Mouse (Mus musculus): ENCODE data around the gene Ttll1. TPM values are rescaled to one million over a fixed set of nuclear protein-coding genes. Genes with fewer than 3 reads are reported as not detected.

Ttll1 gene
- polyA plus RNA-seq, 1 experiment from 2014 or later, result 63.5 TPM

DNA sequence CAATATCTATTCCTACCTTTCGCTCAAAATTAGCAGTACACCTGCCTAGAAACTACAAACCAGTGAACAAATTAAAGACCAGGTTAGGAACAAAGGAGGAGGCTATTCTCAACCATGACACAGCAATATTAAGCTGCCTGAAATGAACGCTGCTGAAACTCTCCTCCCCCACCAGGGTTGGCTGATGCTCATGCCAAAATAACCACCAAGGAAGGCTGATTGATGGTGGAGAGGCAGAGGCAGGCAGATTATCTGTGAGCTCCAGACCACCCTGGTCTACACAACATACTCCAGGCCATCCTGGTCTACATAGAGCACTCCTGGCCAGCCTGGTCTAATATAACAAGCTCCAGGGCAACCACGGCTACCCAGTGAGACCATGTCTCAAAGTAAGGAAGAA is 15.5 kb downstream of the Ttll1 start:
- Histone ChIP-seq H3K36me3 (ENCODE audit: control insufficient read depth, insufficient read depth, low read length) (peaks cover 99% of the 10 kb centered on the region), H3K4me3 (replicated peaks; ENCODE audit: low read depth, low read length) (no peak overlapping the region), H3K27me3 (ENCODE audit: control insufficient read depth, insufficient read depth, low read length) (no peaks in the 10 kb centered on the region), H3K9me3 (ENCODE audit: control insufficient read depth, low read length) (no peaks in the 10 kb centered on the region), H3K27ac (replicated peaks; ENCODE audit: low read depth, low read length) (no peak overlapping the region), H3K9ac (replicated peaks; ENCODE audit: low read length) (no peak overlapping the region), H3K4me1 (ENCODE audit: control insufficient read depth, insufficient read depth, low read length) (no peaks in the 10 kb centered on the region), H3K4me2 (ENCODE audit: low read length) (no peak overlapping the region)
- 86% methylated on average over 3 of the region's 3 CpGs for WGBS
- no peak for DNase-seq
- no peak for ATAC-seq (ENCODE audit: low FRiP score, low TSS enrichment)

DNA sequence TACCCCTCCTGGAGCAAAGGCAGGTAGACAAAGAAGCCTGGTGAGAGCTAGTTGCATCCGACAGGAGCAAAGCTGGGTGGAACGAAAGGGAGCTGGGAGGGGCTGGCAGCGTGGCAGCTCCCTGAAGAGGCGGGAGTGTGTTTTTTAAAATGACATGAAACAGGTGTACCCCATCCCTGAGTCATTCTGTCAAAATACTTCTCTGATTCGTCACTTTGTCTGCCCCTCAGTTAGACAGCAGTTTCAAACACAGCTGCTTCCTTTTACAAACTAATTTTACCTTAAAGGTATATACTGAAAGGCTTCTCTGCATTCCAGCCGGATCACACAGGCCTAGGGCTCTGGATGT is 16.1 kb downstream of the Ttll1 start:
- Histone ChIP-seq H3K27me3 (ENCODE audit: control insufficient read depth, insufficient read depth, low read length) (no peaks in the 10 kb centered on the region), H3K4me1 (ENCODE audit: control insufficient read depth, insufficient read depth, low read length) (no peaks in the 10 kb centered on the region), H3K27ac (replicated peaks; ENCODE audit: low read depth, low read length) (no peak overlapping the region), H3K9me3 (ENCODE audit: control insufficient read depth, low read length) (no peaks in the 10 kb centered on the region), H3K4me2 (ENCODE audit: low read length) (no peak overlapping the region), H3K36me3 (ENCODE audit: control insufficient read depth, insufficient read depth, low read length) (peaks cover 99% of the 10 kb centered on the region), H3K4me3 (replicated peaks; ENCODE audit: low read depth, low read length) (no peak overlapping the region), H3K9ac (replicated peaks; ENCODE audit: low read length) (no peak overlapping the region)
- WGBS, result 84% methylated on average over 6 of the region's 6 CpGs
- ATAC-seq (ENCODE audit: low FRiP score, low TSS enrichment), result no peak
- no peak for DNase-seq

DNA sequence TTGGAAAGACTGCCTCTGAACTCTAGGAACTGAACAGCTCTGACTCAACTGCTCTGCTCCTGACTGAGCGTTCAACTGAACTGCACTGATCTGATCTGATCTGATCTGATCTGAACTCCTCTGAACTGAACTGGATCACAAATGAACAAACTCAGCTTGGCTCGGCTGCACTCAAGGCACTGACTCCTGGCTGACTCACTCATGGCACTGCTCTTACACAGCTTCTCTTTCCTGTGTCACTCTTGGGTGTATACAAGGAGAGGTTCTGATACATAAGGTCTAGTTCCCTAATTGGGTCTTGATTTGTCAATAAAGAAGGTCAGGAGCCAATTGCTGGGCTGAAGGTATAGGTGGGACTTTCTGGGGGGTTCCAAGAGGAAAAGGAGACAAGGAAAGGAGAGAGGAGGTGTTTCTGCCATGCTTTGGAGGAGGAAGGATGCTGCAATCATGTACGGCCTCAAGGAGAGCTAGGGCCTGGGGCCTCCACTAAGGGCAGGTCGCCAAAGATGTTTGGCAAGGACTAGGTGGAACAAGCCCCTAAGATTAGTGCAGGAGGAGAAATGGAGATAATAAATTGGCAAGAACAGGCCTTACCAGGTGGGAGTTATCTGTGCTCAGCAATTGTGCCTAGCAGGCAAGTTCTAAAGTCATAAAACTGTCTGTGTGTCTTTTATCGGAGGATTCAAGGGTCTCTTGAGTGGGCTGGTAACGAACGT is 16.7 kb downstream of the Ttll1 start:
- H3K4me1 ChIP-seq (ENCODE audit: control insufficient read depth, insufficient read depth, low read length), result no peaks in the 10 kb centered on the region
- no peaks in the 10 kb centered on the region for H3K9me3 ChIP-seq (ENCODE audit: control insufficient read depth, low read length)
- H3K9ac ChIP-seq (replicated peaks; ENCODE audit: low read length), result no peak overlapping the region
- DNase-seq, result no peak
- ATAC-seq (ENCODE audit: low FRiP score, low TSS enrichment), result no peak
- H3K27me3 ChIP-seq (ENCODE audit: control insufficient read depth, insufficient read depth, low read length), result no peaks in the 10 kb centered on the region
- WGBS, result 93% methylated on average over 7 of the region's 7 CpGs
- no peak overlapping the region for H3K4me3 ChIP-seq (replicated peaks; ENCODE audit: low read depth, low read length)
- H3K27ac ChIP-seq (replicated peaks; ENCODE audit: low read depth, low read length), result no peak overlapping the region
- no peak overlapping the region for H3K4me2 ChIP-seq (ENCODE audit: low read length)
- peaks cover 99% of the 10 kb centered on the region for H3K36me3 ChIP-seq (ENCODE audit: control insufficient read depth, insufficient read depth, low read length)

DNA sequence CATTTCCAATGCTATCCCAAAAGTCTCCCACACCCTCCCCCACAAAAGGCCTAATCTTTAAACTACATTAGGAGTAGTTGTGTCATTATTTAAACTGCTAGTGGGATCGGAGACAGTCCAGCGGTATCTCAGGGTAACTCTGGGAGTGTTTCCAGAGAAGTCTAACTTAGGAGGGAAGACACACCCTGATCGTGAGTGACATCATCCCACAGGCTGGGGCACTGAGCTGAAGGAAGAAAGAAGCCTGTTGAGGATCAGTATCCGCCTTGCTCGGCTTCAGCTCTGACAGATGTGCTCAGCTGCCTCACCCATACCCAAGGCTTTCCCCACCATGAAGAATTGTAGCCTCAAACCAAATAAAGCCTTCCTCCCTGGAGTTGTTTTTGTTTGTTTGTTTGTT is 18.8 kb downstream of the Ttll1 start:
- no peak overlapping the region for H3K9ac ChIP-seq (replicated peaks; ENCODE audit: low read length)
- WGBS, result 93% methylated on average over 5 of the region's 5 CpGs
- no peaks in the 10 kb centered on the region for H3K4me1 ChIP-seq (ENCODE audit: control insufficient read depth, insufficient read depth, low read length)
- H3K4me3 ChIP-seq (replicated peaks; ENCODE audit: low read depth, low read length), result no peak overlapping the region
- no peak overlapping the region for H3K27ac ChIP-seq (replicated peaks; ENCODE audit: low read depth, low read length)
- no peaks in the 10 kb centered on the region for H3K27me3 ChIP-seq (ENCODE audit: control insufficient read depth, insufficient read depth, low read length)
- DNase-seq (no peak), ATAC-seq (ENCODE audit: low FRiP score, low TSS enrichment) (no peak)
- H3K36me3 ChIP-seq (ENCODE audit: control insufficient read depth, insufficient read depth, low read length), result peaks cover 97% of the 10 kb centered on the region
- no peaks in the 10 kb centered on the region for H3K9me3 ChIP-seq (ENCODE audit: control insufficient read depth, low read length)
- H3K4me2 ChIP-seq (ENCODE audit: low read length), result no peak overlapping the region

DNA sequence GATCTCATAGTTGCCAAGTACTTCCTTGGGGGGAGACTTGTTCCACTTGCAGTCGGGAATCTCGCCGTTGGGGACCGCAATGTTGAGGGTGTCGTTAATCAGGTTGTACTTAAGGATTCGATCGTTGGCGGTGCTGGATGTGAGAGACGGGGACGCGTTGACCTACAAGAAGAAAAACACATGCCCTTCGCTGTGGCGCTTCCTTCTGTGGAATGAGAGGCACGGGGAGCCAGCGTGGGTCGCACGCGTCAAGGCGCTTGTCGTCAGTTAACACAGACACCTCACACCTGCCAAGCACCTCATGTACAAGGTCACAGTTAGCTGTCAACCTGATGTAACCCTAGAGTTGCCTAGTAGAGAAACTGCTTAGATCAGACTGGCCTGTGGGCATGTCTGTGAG is 21.2 kb downstream of the Ttll1 start:
- Histone ChIP-seq H3K9ac (replicated peaks; ENCODE audit: low read length) (no peak overlapping the region), H3K4me2 (ENCODE audit: low read length) (no peak overlapping the region), H3K4me3 (replicated peaks; ENCODE audit: low read depth, low read length) (no peak overlapping the region), H3K4me1 (ENCODE audit: control insufficient read depth, insufficient read depth, low read length) (no peaks in the 10 kb centered on the region), H3K9me3 (ENCODE audit: control insufficient read depth, low read length) (no peaks in the 10 kb centered on the region), H3K27me3 (ENCODE audit: control insufficient read depth, insufficient read depth, low read length) (no peaks in the 10 kb centered on the region), H3K36me3 (ENCODE audit: control insufficient read depth, insufficient read depth, low read length) (peaks cover 93% of the 10 kb centered on the region), H3K27ac (replicated peaks; ENCODE audit: low read depth, low read length) (no peak overlapping the region)
- ATAC-seq (ENCODE audit: low FRiP score, low TSS enrichment) (no peak), DNase-seq (no peak)
- WGBS, result 96% methylated on average over 20 of the region's 20 CpGs

DNA sequence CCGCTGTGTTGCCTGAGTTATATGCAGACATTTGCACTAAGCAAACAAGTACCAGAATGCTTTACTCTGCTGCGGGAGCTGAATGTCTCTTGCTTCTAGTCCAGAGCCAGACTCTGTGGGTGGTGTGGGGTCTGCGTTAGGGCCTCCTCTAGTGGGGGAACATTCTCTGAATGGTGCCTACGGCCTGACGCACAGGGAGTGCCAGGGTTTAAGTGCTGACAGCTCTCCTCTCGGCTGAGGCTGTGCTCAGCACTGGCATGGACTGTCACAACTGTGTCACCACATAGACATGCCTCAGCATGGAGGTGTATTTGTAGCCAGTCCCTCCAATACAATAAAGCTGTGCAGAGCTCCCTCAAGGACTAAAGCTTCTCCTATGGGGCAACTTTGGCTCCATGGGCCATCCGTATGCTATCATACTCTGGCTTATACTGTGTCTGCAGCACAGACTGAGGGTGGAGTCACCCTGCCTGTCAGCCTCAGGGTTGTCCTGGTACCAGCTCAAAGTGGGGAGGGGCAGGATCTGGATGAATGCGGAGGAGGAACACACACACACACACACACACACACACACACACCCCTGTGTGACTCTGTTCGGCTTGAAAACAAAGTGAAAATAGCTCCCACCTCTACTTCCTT is 23.1 kb downstream of the Ttll1 start:
- no peak for DNase-seq
- H3K27me3 ChIP-seq (ENCODE audit: control insufficient read depth, insufficient read depth, low read length), result no peaks in the 10 kb centered on the region
- no peak overlapping the region for H3K9ac ChIP-seq (replicated peaks; ENCODE audit: low read length)
- H3K4me2 ChIP-seq (ENCODE audit: low read length), result no peak overlapping the region
- no peak overlapping the region for H3K27ac ChIP-seq (replicated peaks; ENCODE audit: low read depth, low read length)
- H3K36me3 ChIP-seq (ENCODE audit: control insufficient read depth, insufficient read depth, low read length), result peaks cover 88% of the 10 kb centered on the region
- H3K9me3 ChIP-seq (ENCODE audit: control insufficient read depth, low read length), result no peaks in the 10 kb centered on the region
- WGBS, result 80% methylated on average over 9 of the region's 9 CpGs
- no peak overlapping the region for H3K4me3 ChIP-seq (replicated peaks; ENCODE audit: low read depth, low read length)
- no peak for ATAC-seq (ENCODE audit: low FRiP score, low TSS enrichment)
- no peaks in the 10 kb centered on the region for H3K4me1 ChIP-seq (ENCODE audit: control insufficient read depth, insufficient read depth, low read length)

- no peak for DNase-seq
- no peak overlapping the region for H3K9ac ChIP-seq (replicated peaks; ENCODE audit: low read length)
- H3K27me3 ChIP-seq (ENCODE audit: control insufficient read depth, insufficient read depth, low read length), result no peaks in the 10 kb centered on the region
- no peak for ATAC-seq (ENCODE audit: low FRiP score, low TSS enrichment)
- H3K4me1 ChIP-seq (ENCODE audit: control insufficient read depth, insufficient read depth, low read length), result no peaks in the 10 kb centered on the region
- WGBS, result 90% methylated on average over 10 of the region's 10 CpGs
- no peak overlapping the region for H3K27ac ChIP-seq (replicated peaks; ENCODE audit: low read depth, low read length)
- H3K9me3 ChIP-seq (ENCODE audit: control insufficient read depth, low read length), result no peaks in the 10 kb centered on the region
- H3K4me2 ChIP-seq (ENCODE audit: low read length), result no peak overlapping the region
- H3K36me3 ChIP-seq (ENCODE audit: control insufficient read depth, insufficient read depth, low read length), result peaks cover 56% of the 10 kb centered on the region
- no peak overlapping the region for H3K4me3 ChIP-seq (replicated peaks; ENCODE audit: low read depth, low read length)
These were observed 26.4 kb downstream of the Ttll1 start for GRCm38 (mm10) chr15:83484311-83484710.

- DNase-seq, result peak; percentile 34
- ATAC-seq (ENCODE audit: low FRiP score, low TSS enrichment), result no peak
- H3K27ac ChIP-seq (replicated peaks; ENCODE audit: low read depth, low read length), result no peak overlapping the region
- H3K9ac ChIP-seq (replicated peaks; ENCODE audit: low read length), result no peak overlapping the region
- H3K4me2 ChIP-seq (ENCODE audit: low read length), result no peak overlapping the region
- 42% methylated on average over 2 of the region's 2 CpGs for WGBS
- H3K36me3 ChIP-seq (ENCODE audit: control insufficient read depth, insufficient read depth, low read length), result peaks cover 48% of the 10 kb centered on the region
- H3K9me3 ChIP-seq (ENCODE audit: control insufficient read depth, low read length), result no peaks in the 10 kb centered on the region
- H3K4me1 ChIP-seq (ENCODE audit: control insufficient read depth, insufficient read depth, low read length), result no peaks in the 10 kb centered on the region
- H3K4me3 ChIP-seq (replicated peaks; ENCODE audit: low read depth, low read length), result no peak overlapping the region
- no peaks in the 10 kb centered on the region for H3K27me3 ChIP-seq (ENCODE audit: control insufficient read depth, insufficient read depth, low read length)
These were observed 27.2 kb downstream of the Ttll1 start for GRCm38 (mm10) chr15:83483482-83483881.

- no peak for ATAC-seq (ENCODE audit: low FRiP score, low TSS enrichment)
- H3K36me3 ChIP-seq (ENCODE audit: control insufficient read depth, insufficient read depth, low read length), result peaks cover 41% of the 10 kb centered on the region
- 72% methylated on average over 8 of the region's 8 CpGs for WGBS
These were observed 28.0 kb downstream of the Ttll1 start for GRCm38 (mm10) chr15:83482645-83483224.

More at GRCm38 (mm10) chr15:83482645-83483224, 28.0 kb downstream of the Ttll1 start:
- Histone ChIP-seq H3K4me1 (ENCODE audit: control insufficient read depth, insufficient read depth, low read length) (no peaks in the 10 kb centered on the region), H3K27ac (replicated peaks; ENCODE audit: low read depth, low read length) (no peak overlapping the region), H3K4me3 (replicated peaks; ENCODE audit: low read depth, low read length) (no peak overlapping the region), H3K9me3 (ENCODE audit: control insufficient read depth, low read length) (no peaks in the 10 kb centered on the region), H3K27me3 (ENCODE audit: control insufficient read depth, insufficient read depth, low read length) (no peaks in the 10 kb centered on the region), H3K9ac (replicated peaks; ENCODE audit: low read length) (no peak overlapping the region), H3K4me2 (ENCODE audit: low read length) (no peak overlapping the region)
- peak; percentile 18 for DNase-seq

Data from midbrain, embryonic 14.5 days (tissue).